Comparison of ENCODE assay signal across 9 mouse cellular contexts in the genomic region with DNA sequence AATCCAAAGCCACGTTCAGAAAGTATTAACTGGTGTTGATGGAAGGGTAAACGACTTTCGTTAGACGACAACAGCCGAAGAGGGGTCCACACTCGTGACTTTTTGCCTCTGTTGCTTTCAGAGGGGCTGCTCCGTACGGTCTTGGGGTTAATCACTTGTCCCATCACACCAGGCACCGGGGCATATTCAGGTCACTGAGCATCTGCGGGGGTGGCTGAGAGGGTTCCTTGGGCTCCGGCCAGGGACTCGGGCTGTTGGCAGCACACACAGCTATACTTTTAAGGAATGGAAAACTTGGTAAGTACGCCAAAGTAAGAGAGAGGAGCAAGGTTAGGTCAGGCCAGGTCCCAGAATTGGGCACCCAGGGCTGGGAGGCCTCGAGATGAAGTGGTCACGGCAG. TPM values are rescaled to one million over a fixed set of nuclear protein-coding genes. Genes with fewer than 3 reads are reported as not detected.
DNase-seq lines count a peak whose midpoint lies in the region; ATAC-seq and TF ChIP-seq lines count a peak whose summit lies in the region.
"Had no signal": no experiment of that assay in that cellular context is flagged by ENCODE, and none has a peak within 500 bp of the region (broad histone marks: within the 10 kb centered on the region; RNA-seq: fewer than 3 reads in every experiment).

No protein-coding gene starts in this region.

- H3K4me1 ChIP-seq in hindbrain, postnatal 0 days (ENCODE audit: insufficient read depth, low read length): peaks cover 5% of the 10 kb centered on the region; the same call in 1 of the 2 replicates
- H3K4me1 ChIP-seq in lung, embryonic 16.5 days (replicated peaks; ENCODE audit: control insufficient read depth, insufficient read depth, low read length): peaks cover 6% of the 10 kb centered on the region

- no peaks in the 10 kb centered on the region for H3K36me3 ChIP-seq in hindbrain, postnatal 0 days (ENCODE audit: insufficient read depth, low read length)
- H3K36me3 ChIP-seq in lung, embryonic 16.5 days (ENCODE audit: control insufficient read depth, insufficient read depth, low read length): no peaks in the 10 kb centered on the region

- no peaks in the 10 kb centered on the region for H3K9me3 ChIP-seq in hindbrain, postnatal 0 days (ENCODE audit: low read length)
- no peaks in the 10 kb centered on the region for H3K9me3 ChIP-seq in lung, embryonic 16.5 days (ENCODE audit: control insufficient read depth, low read length)

- peak overlapping the region; percentile 39 for H3K4me2 ChIP-seq in hindbrain, postnatal 0 days (ENCODE audit: low read depth, low read length)
- peak overlapping the region; percentile 37 for H3K4me2 ChIP-seq in lung, embryonic 16.5 days (ENCODE audit: low read depth, low read length)

- no peak overlapping the region for H3K4me3 ChIP-seq in hindbrain, postnatal 0 days (ENCODE audit: low read length)
- peak overlapping the region; percentile 7 for H3K4me3 ChIP-seq in lung, embryonic 16.5 days (ENCODE audit: low read length)
- H3K4me3 ChIP-seq: erythroblast, embryonic 14.5 days had no signal

- H3K9ac ChIP-seq in hindbrain, postnatal 0 days (replicated peaks; ENCODE audit: low read length): no peak overlapping the region
- no peak overlapping the region for H3K9ac ChIP-seq in lung, embryonic 16.5 days (ENCODE audit: low read length)

- DNase-seq in left cerebral cortex, postnatal 4 days: peak; percentile 13
- DNase-seq in left cerebral cortex, adult 18-20 months (ENCODE audit: low spot score in 2 of 2): no peak
- peak; percentile 38 for DNase-seq in gastrocnemius, adult 18-20 months (ENCODE audit: low spot score)
- DNase-seq in hindbrain, postnatal 0 days (ENCODE audit: low spot score): peak; percentile 18
- no peak for DNase-seq in right cerebral cortex, postnatal 36 days (ENCODE audit: low spot score in 2 of 2)
- DNase-seq in thymus, postnatal 25 days: no peak
- DNase-seq in B cell, adult 2 months: no peak

- no peak for ATAC-seq in hindbrain, postnatal 0 days
- peak; percentile 73; the same call in 1 of the 2 replicates for ATAC-seq in lung, embryonic 16.5 days (ENCODE audit: low read depth)

- H3K27ac ChIP-seq in hindbrain, postnatal 0 days: no peak overlapping the region
- H3K27ac ChIP-seq in lung, embryonic 16.5 days (ENCODE audit: low read length): no peak overlapping the region

- no peak for TF ChIP-seq CTCF in hindbrain, postnatal 0 days (IDR thresholded peaks at IDR 0.05; ENCODE audit: low read depth)

- 21% methylated on average over 15 of the region's 15 CpGs for WGBS in hindbrain, postnatal 0 days
- WGBS in lung, embryonic 16.5 days: 22% methylated on average over 15 of the region's 15 CpGs

- H3K27me3 ChIP-seq in hindbrain, postnatal 0 days (ENCODE audit: insufficient read depth, low read length): no peaks in the 10 kb centered on the region; the same call in 1 of the 2 replicates
- no peaks in the 10 kb centered on the region; the same call in 1 of the 2 replicates for H3K27me3 ChIP-seq in lung, embryonic 16.5 days (ENCODE audit: control insufficient read depth, insufficient read depth, low read depth, low read length)

- intact Hi-C loops in left cerebral cortex, postnatal 4 days (cut with DNase I): no loop called here

RNA-seq across cellular contexts. Expression of a gene that starts 50.7 kb away (rescaled TPM):
- 10 to 100 TPM; 15.7 to 19.8 TPM for total RNA-seq in left cerebral cortex, postnatal 4 days (2021)
- total RNA-seq in left cerebral cortex, adult 18-20 months (2021): 10 to 100 TPM; 18.5 to 20.8 TPM
- 1 to 10 TPM; 5.0 to 5.7 TPM for total RNA-seq in gastrocnemius, adult 18-20 months (2021)
- total RNA-seq in hindbrain, postnatal 0 days (2014; rRNA removed): 22.4 and 33.6 TPM in 2 replicates
- 23.0 and 26.6 TPM in 2 replicates for polyA plus RNA-seq in hindbrain, postnatal 0 days (2015; fragmentation: Nextera tagmentation; extraction: Ambion mirVana)
- polyA plus RNA-seq in lung, embryonic 16.5 days (2015; fragmentation: Nextera tagmentation; extraction: Ambion mirVana): 23.4 and 26.1 TPM in 2 replicates

RNA-seq across cellular contexts. Expression of a gene that starts 57.5 kb away (rescaled TPM):
- not detected for total RNA-seq in left cerebral cortex, postnatal 4 days (2021)
- total RNA-seq in left cerebral cortex, adult 18-20 months (2021): not detected
- total RNA-seq in gastrocnemius, adult 18-20 months (2021): not detected
- not detected in 2 replicates for total RNA-seq in hindbrain, postnatal 0 days (2014; rRNA removed)
- not detected in 2 replicates for polyA plus RNA-seq in hindbrain, postnatal 0 days (2015; fragmentation: Nextera tagmentation; extraction: Ambion mirVana)
- polyA plus RNA-seq in lung, embryonic 16.5 days (2015; fragmentation: Nextera tagmentation; extraction: Ambion mirVana): not detected in 2 replicates
- polyA plus RNA-seq: erythroblast, embryonic 14.5 days had no signal

RNA-seq across cellular contexts. Expression of a gene that starts 59.8 kb away (rescaled TPM):
- not detected for total RNA-seq in left cerebral cortex, postnatal 4 days (2021)
- total RNA-seq in left cerebral cortex, adult 18-20 months (2021): 1 to 10 TPM in 1 of 2 experiments, under 1 TPM in 1; 0.63 to 1.3 TPM
- under 1 TPM; 0.69 to 0.84 TPM for total RNA-seq in gastrocnemius, adult 18-20 months (2021)
- not detected in 2 replicates for total RNA-seq in hindbrain, postnatal 0 days (2014; rRNA removed)
- polyA plus RNA-seq in hindbrain, postnatal 0 days (2015; fragmentation: Nextera tagmentation; extraction: Ambion mirVana): not detected in 2 replicates
- not detected in 2 replicates for polyA plus RNA-seq in lung, embryonic 16.5 days (2015; fragmentation: Nextera tagmentation; extraction: Ambion mirVana)
- polyA plus RNA-seq: erythroblast, embryonic 14.5 days had no signal

Comparison
In these comparisons a context has a peak if more than half of its experiments do, and no peak if none do; other contexts are left out.
1. DNase-seq: peak in left cerebral cortex, postnatal 4 days (single experiment), gastrocnemius, adult 18-20 months (single experiment) and hindbrain, postnatal 0 days (single experiment); none in left cerebral cortex, adult 18-20 months (0 of 2), right cerebral cortex, postnatal 36 days (0 of 2), thymus, postnatal 25 days (single experiment) and B cell, adult 2 months (0 of 2).